Mouse (Mus musculus): ENCODE measurements around the gene Ndufs5.

Ndufs5 gene

GRCm38 (mm10) chr4:123687025-123687781 lies 30.8 kb downstream of the Ndufs5 start:
- peak; percentile 9 for DNase-seq

- DNase-seq = peak; percentile 21
These were observed 31.5 kb downstream of the Ndufs5 start for GRCm38 (mm10) chr4:123686368-123687024.

- DNase-seq = no peak
These were observed 32.3 kb downstream of the Ndufs5 start for GRCm38 (mm10) chr4:123685506-123686242.

GRCm38 (mm10) chr4:123685046-123685445 lies 33.0 kb downstream of the Ndufs5 start:
- no peak for DNase-seq

GRCm38 (mm10) chr4:123684260-123684659 lies 33.7 kb downstream of the Ndufs5 start, which contains the start of gene Macf1:
Gene Macf1, minus strand, starts transcription at chr4:123684360.
- no peak for DNase-seq

- no peak for DNase-seq
These were observed 35.7 kb downstream of the Ndufs5 start for GRCm38 (mm10) chr4:123682291-123682690.

GRCm38 (mm10) chr4:123680962-123681361 lies 37.0 kb downstream of the Ndufs5 start:
- no peak for DNase-seq

GRCm38 (mm10) chr4:123677060-123677804 lies 40.8 kb downstream of the Ndufs5 start:
- no peak for DNase-seq

GRCm38 (mm10) chr4:123670598-123670997 lies 47.4 kb downstream of the Ndufs5 start:
- no peak for DNase-seq

- DNase-seq = no peak
These were observed 48.3 kb downstream of the Ndufs5 start for GRCm38 (mm10) chr4:123669696-123670095.

- peak; percentile 70 for DNase-seq
These were observed 50.6 kb downstream of the Ndufs5 start for GRCm38 (mm10) chr4:123667260-123667867.

- no peak for DNase-seq
These were observed 51.5 kb downstream of the Ndufs5 start for GRCm38 (mm10) chr4:123666517-123666916.

GRCm38 (mm10) chr4:123665681-123666278 lies 52.2 kb downstream of the Ndufs5 start:
- DNase-seq = no peak

- DNase-seq = peak; percentile 13
These were observed 52.9 kb downstream of the Ndufs5 start for GRCm38 (mm10) chr4:123664951-123665661.

GRCm38 (mm10) chr4:123664021-123664950 lies 53.7 kb downstream of the Ndufs5 start:
- DNase-seq = peak; percentile 74

- DNase-seq = peak; percentile 7
These were observed 54.4 kb downstream of the Ndufs5 start for GRCm38 (mm10) chr4:123663688-123663965.

- peak; percentile 6 for DNase-seq
These were observed 54.9 kb downstream of the Ndufs5 start for GRCm38 (mm10) chr4:123662914-123663687.

Measured in thymus, postnatal 14 days (tissue).